Mouse (Mus musculus): ENCODE data around the gene Apoc2.

Apoc2 gene

DNA sequence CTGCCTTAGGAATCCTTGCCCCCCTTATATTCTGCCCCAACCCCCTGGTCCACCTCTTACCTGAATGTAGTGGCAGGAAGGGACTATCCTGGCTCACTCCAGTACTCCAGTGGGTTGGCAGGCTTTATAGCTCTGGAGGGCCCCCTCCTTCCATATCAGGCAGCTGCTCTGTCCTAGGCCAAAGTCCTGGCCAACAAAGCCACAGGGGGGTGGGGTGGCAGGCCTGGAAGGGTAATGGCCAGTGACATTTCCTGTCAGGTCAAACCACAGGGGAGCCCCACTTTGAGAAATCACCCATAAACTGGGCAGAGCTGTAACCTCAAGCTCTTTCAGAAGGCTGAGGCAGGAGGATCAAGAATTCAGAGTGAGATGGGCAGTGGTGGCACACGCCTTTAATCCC is 1.1 kb downstream of the Apoc2 start:
- DNase-seq, result no peak

GRCm38 (mm10) chr7:19675824-19676223 is 1.9 kb downstream of the Apoc2 start:
- DNase-seq, result no peak

DNA sequence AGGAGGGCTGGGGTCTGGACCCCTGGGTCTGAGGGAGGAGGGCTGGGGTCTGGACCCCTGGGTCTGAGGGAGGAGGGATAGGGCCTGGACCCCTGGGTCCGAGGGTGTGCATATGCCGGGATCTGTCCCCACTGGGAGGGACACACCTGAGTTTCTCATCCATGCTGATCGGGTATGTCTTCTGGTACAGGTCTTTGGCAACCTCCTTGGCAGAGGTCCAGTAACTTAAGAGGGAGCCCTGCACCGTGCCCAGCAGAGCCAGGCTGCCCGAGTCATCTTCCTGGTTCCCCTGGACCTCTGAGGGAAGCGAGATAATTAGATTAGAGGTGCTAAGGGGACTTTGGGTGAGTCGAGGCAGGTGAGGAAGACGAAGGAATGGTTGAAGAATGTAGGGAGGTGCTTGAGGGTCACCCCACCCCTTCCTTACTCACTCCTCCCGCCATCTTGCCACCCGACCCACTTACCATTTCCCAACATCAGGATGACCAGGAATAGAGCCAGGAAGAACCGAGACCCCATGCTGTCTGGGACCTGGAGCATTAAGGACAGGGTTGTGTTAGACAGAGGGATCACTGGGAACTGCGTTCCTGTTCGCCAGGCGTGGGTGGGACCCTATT is 4.5 kb downstream of the Apoc2 start:
- no peak for DNase-seq

DNA sequence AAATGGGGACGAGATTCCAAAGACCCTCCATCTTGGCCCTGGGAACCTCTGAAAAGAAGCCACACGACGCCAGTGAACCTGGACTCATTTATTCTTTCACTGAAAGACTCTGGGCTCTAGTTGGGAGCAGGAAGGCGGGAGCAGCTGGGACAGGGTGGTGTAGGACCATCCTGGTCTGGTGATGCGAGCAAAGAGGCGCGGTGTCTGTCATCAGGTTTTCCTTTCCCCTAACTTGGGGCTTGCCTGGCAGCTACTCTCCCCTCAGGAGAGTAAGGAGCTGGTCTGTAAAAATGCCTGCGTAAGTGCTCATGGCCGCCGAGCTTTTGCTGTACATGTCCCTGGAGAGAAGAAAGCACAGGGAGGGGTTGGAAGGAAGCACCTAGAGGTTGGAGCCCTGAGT is 6.2 kb downstream of the Apoc2 start:
- DNase-seq, result no peak

DNA sequence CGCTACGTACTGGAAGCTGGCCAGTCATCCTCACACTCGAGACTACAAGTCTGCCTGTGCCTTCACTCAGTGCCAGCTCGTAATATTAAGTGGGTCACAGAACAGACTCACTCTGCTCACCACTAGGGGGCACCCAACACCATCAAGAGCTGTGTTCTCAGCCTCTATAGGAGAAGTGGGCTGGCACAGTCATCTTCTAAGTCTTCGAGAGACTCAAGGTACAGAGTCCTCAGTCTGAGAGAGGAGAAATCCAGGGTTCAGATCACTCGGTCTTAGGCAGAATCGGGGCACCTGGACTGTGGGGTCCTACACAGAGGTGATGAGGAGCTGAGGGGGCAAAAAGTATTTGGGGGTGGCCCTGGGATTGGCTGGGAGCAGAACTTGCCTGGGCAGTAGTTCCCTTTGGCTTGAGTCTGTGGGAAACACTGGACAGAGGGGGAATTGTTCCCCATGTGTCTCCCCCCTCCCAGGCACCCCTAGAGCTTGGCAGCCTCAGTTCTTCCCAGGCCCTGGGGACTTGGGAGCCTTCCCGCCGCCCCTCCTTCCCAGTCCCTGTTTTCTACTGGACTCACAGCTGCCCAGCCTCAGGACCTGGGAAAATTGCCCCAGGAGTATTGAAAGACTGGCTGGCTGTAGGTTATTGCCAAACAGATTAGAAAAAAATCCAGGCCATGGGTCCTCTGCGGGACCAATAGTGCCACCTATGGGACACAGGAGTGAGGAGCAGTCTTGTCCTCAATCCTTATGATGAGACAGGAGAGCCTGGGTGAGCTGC is 8.6 kb downstream of the Apoc2 start:
- peak; percentile 95 for DNase-seq

DNA sequence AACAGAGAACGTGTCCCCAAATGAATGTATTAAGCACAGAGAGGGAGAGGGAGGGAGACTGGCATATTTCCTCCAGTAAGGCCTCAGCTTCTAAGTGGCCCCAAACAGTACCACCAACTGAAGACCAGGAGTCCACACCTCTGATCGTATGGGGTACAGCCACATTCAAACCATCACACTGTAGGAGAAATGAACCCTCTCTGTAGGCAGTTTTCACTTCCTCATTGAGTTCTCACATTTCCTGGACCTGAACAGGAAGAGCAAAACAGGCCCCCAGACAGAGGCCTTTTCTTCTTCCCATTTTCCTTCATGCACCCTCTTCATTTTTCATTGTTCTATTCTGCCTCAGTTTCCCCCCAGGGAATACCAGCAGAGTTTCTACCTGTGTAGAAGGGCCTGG is 10.3 kb downstream of the Apoc2 start:
- DNase-seq, result no peak

DNA sequence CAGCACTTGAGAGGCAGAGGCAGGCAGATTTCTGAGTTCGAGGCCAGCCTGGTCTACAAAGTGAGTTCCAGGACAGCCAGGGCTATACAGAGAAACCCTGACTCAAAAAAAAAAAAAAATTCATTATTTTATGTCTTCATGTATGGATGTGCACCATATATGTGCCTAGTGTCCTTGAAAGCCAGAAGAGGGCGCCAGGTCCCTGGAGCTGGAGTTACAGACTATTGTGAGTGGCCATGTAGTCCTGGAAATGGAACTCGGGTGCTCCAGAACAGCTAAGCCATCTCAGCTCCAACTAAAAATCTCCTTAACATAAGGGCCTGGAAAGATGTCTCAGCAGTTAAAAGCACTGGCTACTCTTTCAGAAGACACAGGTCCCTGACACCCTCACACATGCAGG is 11.0 kb downstream of the Apoc2 start:
- DNase-seq, result no peak

DNA sequence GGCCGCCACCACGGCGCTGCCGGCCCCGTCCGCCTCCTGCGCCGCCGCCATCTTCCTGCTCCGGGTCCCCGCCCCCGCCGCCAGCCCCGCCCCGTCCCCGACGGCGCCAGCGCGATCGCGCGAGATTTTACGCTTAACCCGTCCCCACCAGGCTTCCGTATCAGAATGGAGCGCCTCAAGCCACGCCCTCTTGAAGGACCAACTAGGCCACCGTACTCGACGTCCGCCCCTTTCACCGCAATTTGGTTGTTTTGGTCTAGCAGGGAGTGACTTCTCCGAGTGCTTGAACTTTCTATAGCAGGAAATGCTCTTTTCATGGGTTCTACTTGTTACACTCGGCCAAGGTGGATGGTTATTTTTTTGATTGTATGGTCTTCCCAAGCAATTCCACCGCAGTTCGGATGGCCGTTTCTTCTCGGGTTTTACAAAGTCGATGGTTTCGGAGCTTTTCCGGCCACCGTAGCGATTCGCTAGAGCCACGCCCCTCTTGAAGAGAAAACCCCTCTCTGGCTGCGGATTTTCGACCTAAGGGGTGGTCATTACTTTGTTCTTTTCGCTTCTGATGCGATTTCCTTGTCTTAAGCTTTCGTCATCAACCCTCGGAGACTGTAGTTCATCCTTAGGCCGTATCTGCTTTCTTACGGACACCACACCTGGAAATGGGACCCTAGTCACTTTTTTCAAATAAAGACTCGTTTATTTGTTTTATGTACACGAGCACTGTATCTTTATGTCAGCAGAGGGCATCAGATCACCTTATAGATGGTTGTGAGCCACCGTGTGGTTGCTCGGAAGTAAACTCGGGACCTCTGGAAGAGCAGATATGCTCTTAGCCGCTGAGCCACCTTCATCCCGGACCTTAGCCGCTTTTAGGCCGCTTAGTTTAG is 12.5 kb downstream of the Apoc2 start, which contains the start of gene Clptm1:
Clptm1 (minus strand) TSS at position 79 of the 887 bp plus-strand sequence.
- peak; percentile 98 for DNase-seq

DNA sequence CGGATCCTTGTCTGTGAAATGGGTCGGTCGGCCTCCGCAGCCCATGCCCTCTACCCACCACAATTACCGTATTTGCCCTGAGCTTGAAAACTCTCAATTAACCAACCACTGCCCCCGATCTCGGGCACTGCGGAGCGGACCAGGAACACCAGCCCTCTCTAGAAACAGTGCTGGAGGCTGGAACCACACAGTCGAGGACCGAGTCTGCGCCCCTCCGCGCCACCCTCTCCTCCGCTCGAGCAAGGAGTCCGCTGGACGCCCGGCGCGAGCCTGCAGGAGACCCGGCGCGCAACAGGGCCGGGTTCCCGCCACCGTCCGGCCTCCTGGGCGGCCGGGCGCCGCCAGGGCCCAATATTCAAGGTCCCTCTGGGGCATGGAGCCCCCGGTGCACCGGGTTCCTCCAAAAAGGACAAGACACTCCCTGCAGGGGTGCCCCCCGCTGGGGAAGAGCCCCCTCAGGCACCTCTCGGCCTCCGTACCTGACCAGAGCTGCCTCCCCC is 13.2 kb downstream of the Apoc2 start:
- DNase-seq, result no peak

GRCm38 (mm10) chr7:19663940-19664339 is 13.8 kb downstream of the Apoc2 start:
- DNase-seq, result no peak

DNA sequence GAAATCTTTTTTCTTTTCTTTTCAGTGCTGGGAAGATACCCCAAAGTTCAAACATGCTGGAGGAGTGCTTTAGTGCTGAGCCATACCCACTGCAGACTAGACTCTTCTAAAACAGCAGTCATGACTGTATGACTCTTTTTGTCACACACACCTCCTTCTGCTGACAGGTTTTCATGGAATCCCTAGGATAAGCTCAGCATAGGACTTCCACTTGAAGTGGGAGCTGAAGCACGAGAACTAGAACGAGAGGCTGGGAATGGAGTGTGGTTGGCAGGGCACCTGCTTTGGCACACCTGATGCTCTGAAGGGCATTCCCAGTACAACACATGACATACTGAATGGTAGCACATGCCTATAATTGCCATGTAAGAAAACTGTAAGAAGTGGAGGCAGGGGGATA is 25.1 kb downstream of the Apoc2 start:
- DNase-seq, result no peak

- DNase-seq, result peak; percentile 41
These were observed 26.5 kb downstream of the Apoc2 start for GRCm38 (mm10) chr7:19651063-19651786.

DNA sequence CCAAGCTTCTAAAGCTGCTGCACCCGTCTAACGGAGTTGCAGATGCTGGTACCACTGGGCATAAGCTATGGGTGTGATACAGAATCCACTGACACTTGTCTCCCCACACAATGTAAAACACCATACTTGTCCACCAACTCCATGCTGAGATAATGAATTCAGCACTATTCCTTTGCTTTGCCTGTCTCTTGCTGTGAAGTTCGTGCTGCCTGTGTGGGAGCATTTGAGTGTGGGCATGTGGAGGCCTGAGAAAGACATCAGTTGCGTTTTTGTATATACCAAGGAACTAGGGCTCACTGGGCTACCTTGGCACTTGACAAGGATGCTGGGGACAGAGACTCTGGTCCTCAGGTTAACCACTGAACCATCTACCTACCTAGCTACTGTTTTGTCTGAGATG is 36.5 kb downstream of the Apoc2 start:
- DNase-seq, result no peak

GRCm38 (mm10) chr7:19635074-19635827 is 42.5 kb downstream of the Apoc2 start:
- no peak for DNase-seq

DNA sequence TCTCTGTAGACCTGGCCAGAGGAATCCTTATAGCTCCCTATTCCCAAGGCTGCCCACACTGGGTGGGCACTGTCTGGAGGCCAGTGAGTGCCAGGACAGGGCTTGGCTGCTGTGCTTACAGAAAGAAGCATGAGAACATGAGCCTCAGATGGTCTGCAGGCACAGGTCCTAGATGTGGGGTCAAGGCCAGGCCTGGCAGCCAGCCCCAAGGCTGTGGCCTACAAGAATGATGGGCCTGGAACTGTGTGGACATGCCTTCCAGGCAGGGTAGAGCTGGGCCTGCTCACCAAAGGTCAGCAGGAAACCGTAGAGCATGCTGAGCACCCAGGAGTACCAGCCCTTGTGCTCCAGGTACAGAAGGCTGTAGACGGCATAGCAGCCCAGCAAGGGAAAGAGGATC is 43.1 kb downstream of the Apoc2 start:
- DNase-seq, result no peak

DNA sequence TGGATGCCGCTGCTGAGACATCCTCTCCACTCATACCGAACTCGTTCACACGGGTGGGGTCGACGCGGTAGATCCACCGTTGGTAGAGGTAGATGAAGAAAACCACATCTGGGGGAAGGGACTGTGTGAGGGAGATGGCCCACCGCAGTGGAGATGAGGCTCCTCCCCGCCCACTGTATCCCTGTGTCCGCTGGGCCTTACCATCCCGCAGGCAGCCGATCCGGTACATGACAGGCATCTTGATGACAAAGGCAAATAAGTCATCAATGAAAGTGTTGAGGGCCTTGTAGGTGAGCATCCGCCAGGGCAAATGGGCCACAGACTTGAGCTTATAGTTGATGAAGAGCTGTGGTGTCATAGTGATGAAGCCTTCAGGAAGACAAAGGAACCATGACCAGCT is 43.9 kb downstream of the Apoc2 start:
- no peak for DNase-seq

DNA sequence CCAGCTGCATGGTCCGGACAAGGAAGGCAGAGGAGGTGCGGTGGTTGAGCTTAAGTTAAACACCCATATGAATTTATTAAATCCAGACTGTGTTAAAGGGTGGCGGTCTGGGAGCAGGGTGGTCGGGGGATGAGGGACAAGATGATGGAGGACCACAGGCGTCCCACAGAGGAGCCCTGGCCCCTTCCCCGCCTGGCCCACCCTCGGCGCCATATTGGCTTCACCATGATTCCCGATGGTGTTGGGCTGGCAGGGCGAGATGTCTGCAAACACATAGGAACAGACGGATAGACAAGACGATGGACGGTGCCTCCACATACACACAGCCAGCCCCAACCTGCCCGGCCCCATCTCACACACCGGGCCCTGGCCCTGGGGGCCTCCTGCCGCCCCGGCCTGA is 44.5 kb downstream of the Apoc2 start:
- no peak for DNase-seq

GRCm38 (mm10) chr7:19632720-19633119 is 45.0 kb downstream of the Apoc2 start:
- DNase-seq, result no peak

DNA sequence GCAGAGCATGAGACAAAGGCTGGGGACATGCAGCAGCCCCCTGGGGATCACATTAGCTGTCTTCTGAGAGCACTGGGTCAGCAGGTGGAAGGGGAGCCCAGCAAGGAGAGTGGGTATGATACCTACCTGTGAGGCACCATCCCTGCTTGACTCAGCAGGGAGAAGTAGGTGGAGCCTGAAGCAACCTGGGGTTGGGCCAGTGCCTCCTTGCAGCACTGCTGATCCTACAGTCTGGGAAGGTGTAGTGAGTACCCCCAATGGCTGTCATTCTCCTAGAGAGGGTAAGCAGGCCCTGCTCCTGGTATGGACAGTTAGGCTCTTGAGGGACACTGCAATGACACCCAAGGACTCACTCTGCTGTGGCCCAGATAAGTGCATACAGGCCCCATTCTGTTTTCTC is 45.5 kb downstream of the Apoc2 start:
- no peak for DNase-seq

GRCm38 (mm10) chr7:19629361-19629734 is 48.4 kb downstream of the Apoc2 start, which contains the start of gene Relb:
Gene Relb, minus strand, starts transcription at chr7:19629438.
- DNase-seq, result peak; percentile 94

DNA sequence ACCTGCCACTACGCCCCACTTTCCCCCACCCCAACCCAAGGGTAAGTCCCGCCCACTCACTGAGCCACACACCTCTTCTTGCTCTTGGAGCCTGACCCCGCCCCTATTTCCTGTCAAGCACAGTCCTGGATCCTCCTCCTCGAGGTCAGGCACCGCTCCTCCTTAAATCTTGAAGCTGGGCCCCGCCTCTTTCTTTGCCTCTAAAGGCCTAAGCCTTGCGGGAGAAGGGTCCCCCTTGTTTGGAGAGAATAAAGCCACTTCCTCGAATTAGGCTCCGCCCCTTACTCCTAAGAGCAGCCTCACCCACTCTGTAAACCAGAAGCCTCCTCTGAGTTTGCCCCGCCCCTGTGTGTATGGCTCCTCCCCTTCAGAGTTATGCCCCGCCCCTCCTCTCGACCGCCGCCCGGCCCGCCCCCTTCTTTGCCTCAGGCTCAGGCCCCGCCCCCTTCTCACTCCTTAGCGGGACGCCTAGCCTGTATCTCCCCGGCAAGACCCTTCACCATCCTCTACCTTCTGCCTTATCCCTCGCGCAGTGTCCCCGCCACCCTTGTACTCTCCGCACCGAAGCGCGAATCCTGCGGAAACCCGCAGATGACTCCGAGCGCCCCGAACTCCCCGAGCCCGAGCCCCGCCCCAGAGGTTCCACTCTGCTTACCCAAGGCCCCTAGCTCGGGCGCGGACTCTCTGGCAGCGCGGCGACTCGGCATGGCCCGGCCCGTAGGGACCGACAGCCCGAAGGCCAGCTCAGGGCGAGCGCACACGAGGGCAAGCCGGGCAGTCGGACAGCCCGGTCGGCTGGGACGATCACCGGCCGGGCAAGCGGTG is 49.0 kb downstream of the Apoc2 start:
- DNase-seq, result peak; percentile 98

All from kidney, postnatal 14 days (tissue).